In the genomic region with DNA sequence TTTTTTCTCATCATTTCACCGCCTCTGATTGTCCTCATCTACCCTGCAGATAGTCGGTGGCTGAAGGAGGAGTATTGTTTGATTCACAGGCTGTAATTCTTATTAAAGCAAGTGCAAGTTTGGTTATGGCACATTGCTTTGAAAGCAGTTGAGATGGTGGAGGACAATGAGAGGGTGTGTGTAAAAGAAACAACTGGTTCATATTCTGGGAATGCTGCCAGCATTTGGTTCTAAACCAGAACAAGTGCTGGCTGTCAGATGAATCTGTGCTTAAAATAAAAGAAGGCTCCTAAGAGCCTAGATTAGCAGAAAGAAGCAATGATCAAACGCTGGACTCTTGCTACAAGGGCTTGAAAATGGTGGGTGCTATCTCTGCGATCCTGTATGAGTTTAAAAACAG, we compare ENCODE assay signal across 10 mouse cellular contexts.
DNase-seq lines count a peak whose midpoint lies in the region; ATAC-seq and TF ChIP-seq lines count a peak whose summit lies in the region.
"Had no signal": no experiment of that assay in that cellular context is flagged by ENCODE, and none has a peak within 500 bp of the region (broad histone marks: within the 10 kb centered on the region; RNA-seq: fewer than 3 reads in every experiment).

No protein-coding gene starts in this region.

- H3K36me3 ChIP-seq in hindbrain, embryonic 14.5 days (replicated peaks; ENCODE audit: control insufficient read depth, insufficient read depth), result no peaks in the 10 kb centered on the region
- no peaks in the 10 kb centered on the region for H3K36me3 ChIP-seq in hindbrain, embryonic 16.5 days (ENCODE audit: control insufficient read depth, insufficient read depth, low read length)
- H3K36me3 ChIP-seq in heart, postnatal 0 days (replicated peaks; ENCODE audit: control insufficient read depth, insufficient read depth, low read length), result no peaks in the 10 kb centered on the region
- H3K36me3 ChIP-seq: embryonic facial prominence, embryonic 12.5 days; neural tube, embryonic 13.5 days had no signal

- peaks cover 14% of the 10 kb centered on the region; the same call in 1 of the 2 replicates for H3K4me1 ChIP-seq in hindbrain, embryonic 14.5 days (replicated peaks; ENCODE audit: control insufficient read depth, insufficient read depth, low read length)
- peaks cover 4% of the 10 kb centered on the region; the same call in 1 of the 2 replicates for H3K4me1 ChIP-seq in hindbrain, embryonic 16.5 days (ENCODE audit: control insufficient read depth, insufficient read depth, low read depth, low read length)
- peaks cover 5% of the 10 kb centered on the region; the same call in 1 of the 2 replicates for H3K4me1 ChIP-seq in heart, postnatal 0 days (ENCODE audit: control insufficient read depth, insufficient read depth)
- H3K4me1 ChIP-seq: embryonic facial prominence, embryonic 12.5 days had no signal

- H3K27me3 ChIP-seq in hindbrain, embryonic 14.5 days (ENCODE audit: control insufficient read depth, insufficient read depth, low read length), result no peaks in the 10 kb centered on the region
- H3K27me3 ChIP-seq in hindbrain, embryonic 16.5 days (replicated peaks; ENCODE audit: control insufficient read depth, insufficient read depth, low read length), result no peaks in the 10 kb centered on the region
- H3K27me3 ChIP-seq in heart, postnatal 0 days (ENCODE audit: control insufficient read depth, insufficient read depth, low read length), result peaks cover 35% of the 10 kb centered on the region
- H3K27me3 ChIP-seq: neural tube, embryonic 13.5 days had no signal

- H3K27ac ChIP-seq in hindbrain, embryonic 14.5 days, result no peak overlapping the region
- H3K27ac ChIP-seq in hindbrain, embryonic 16.5 days (ENCODE audit: low read depth, low read length), result no peak overlapping the region
- no peak overlapping the region for H3K27ac ChIP-seq in heart, postnatal 0 days (ENCODE audit: low read depth)
- H3K27ac ChIP-seq: embryonic facial prominence, embryonic 12.5 days; neural tube, embryonic 13.5 days had no signal

- H3K9me3 ChIP-seq in hindbrain, embryonic 14.5 days (ENCODE audit: control insufficient read depth, low read length), result no peaks in the 10 kb centered on the region
- no peaks in the 10 kb centered on the region for H3K9me3 ChIP-seq in hindbrain, embryonic 16.5 days (ENCODE audit: control insufficient read depth, low read length)
- H3K9me3 ChIP-seq in heart, postnatal 0 days (replicated peaks; ENCODE audit: control insufficient read depth, low read length), result peaks cover 10% of the 10 kb centered on the region; the same call in 1 of the 2 replicates
- H3K9me3 ChIP-seq: embryonic facial prominence, embryonic 12.5 days; neural tube, embryonic 13.5 days had no signal

- DNase-seq in hindbrain, embryonic 14.5 days (ENCODE audit: low spot score), result peak; percentile 38
- peak; percentile 18 for DNase-seq in adipocyte (ENCODE audit: low spot score)
- peak; percentile 56 for DNase-seq in heart, postnatal 0 days (ENCODE audit: low spot score)
- peak; percentile 57 to 73 for DNase-seq in left cerebral cortex, postnatal 14 days (ENCODE audit: low spot score in 2 of 2)
- DNase-seq in thymus, postnatal 4 days, result no peak
- DNase-seq in cerebellum, postnatal 36 days, result no peak
- DNase-seq: thymus, adult 18-20 months had no signal

- H3K9ac ChIP-seq in hindbrain, embryonic 14.5 days, result no peak overlapping the region
- H3K9ac ChIP-seq in hindbrain, embryonic 16.5 days (ENCODE audit: low read depth, low read length), result no peak overlapping the region
- no peak overlapping the region for H3K9ac ChIP-seq in heart, postnatal 0 days (replicated peaks; ENCODE audit: low read depth, low read length)
- H3K9ac ChIP-seq: embryonic facial prominence, embryonic 12.5 days; neural tube, embryonic 13.5 days had no signal

- H3K4me3 ChIP-seq in hindbrain, embryonic 14.5 days (replicated peaks; ENCODE audit: low read length), result no peak overlapping the region
- no peak overlapping the region for H3K4me3 ChIP-seq in hindbrain, embryonic 16.5 days (ENCODE audit: low read length)
- no peak overlapping the region for H3K4me3 ChIP-seq in heart, postnatal 0 days (ENCODE audit: low read depth, low read length)
- H3K4me3 ChIP-seq: embryonic facial prominence, embryonic 12.5 days; neural tube, embryonic 13.5 days had no signal

- 57% methylated on average over 4 of the region's 4 CpGs for WGBS in hindbrain, embryonic 14.5 days
- WGBS in hindbrain, embryonic 16.5 days, result 57% methylated on average over 4 of the region's 4 CpGs
- WGBS in heart, postnatal 0 days, result 27% methylated on average over 4 of the region's 4 CpGs

- TF ChIP-seq EP300 in heart, postnatal 0 days (IDR thresholded peaks at IDR 0.05; ENCODE audit: low read depth), result no peak

- TF ChIP-seq CTCF in heart, postnatal 0 days (IDR thresholded peaks at IDR 0.05; ENCODE audit: low read depth), result no peak

- intact Hi-C loops in left cerebral cortex, postnatal 14 days (cut with DNase I), result no loop called here

- ATAC-seq in hindbrain, embryonic 14.5 days (ENCODE audit: low FRiP score), result no peak
- ATAC-seq in hindbrain, embryonic 16.5 days, result no peak
- no peak for ATAC-seq in heart, postnatal 0 days (ENCODE audit: insufficient read depth, low read depth)

- no peak overlapping the region for H3K4me2 ChIP-seq in hindbrain, embryonic 14.5 days (replicated peaks)
- no peak overlapping the region for H3K4me2 ChIP-seq in hindbrain, embryonic 16.5 days (ENCODE audit: low read length)
- 0 out of 2 replicates have a peak overlapping the region, but pooled peaks have one; percentile 3 for H3K4me2 ChIP-seq in heart, postnatal 0 days (ENCODE audit: low read depth, low read length)
- H3K4me2 ChIP-seq: embryonic facial prominence, embryonic 12.5 days; neural tube, embryonic 13.5 days had no signal

Comparison
In these comparisons a context has a peak if more than half of its experiments do, and no peak if none do; other contexts are left out.
1. DNase-seq: peak in hindbrain, embryonic 14.5 days (single experiment), adipocyte (single experiment), heart, postnatal 0 days (single experiment) and left cerebral cortex, postnatal 14 days (2 of 2); none in thymus, postnatal 4 days (single experiment) and cerebellum, postnatal 36 days (0 of 2).